Mouse (Mus musculus) hindbrain, embryonic 11.5 days (tissue): ENCODE data around the gene Rnpepl1. TPM values are rescaled to one million over a fixed set of nuclear protein-coding genes. Genes with fewer than 3 reads are reported as not detected.

Experiments used
- ATAC-seq: fragments of 200-750 bp; cut with Nextera tagmentation; 2 replicates; pipeline ENCODE4 v1.8.0; 2017; ENCODE audit warnings: mild to moderate bottlenecking, moderate TSS enrichment, moderate library complexity; ENCODE audit not compliant: low FRiP score
- DNase-seq: peaks from one replicate; pipeline ENCODE4 v3.0.0-alpha.2; 2015; ENCODE audit warnings: low spot score
- H3K27ac ChIP-seq: fragments of 300-500 bp; sonication (generic); 2 replicates; pipeline ENCODE4 v1.5.1; 2014; ENCODE audit warnings: mild to moderate bottlenecking, low read depth, low read length
- H3K27me3 ChIP-seq: fragments of 300-500 bp; sonication (generic); 2 replicates; pipeline ENCODE4 v1.6.1; 2014; ENCODE audit warnings: mild to moderate bottlenecking, low read length, moderate library complexity, mixed read lengths; ENCODE audit not compliant: control insufficient read depth, insufficient read depth
- H3K36me3 ChIP-seq: fragments of 300-500 bp; sonication (generic); 2 replicates; pipeline ENCODE4 v1.6.1; 2014; ENCODE audit warnings: mild to moderate bottlenecking, low read length, moderate library complexity, mixed read lengths; ENCODE audit not compliant: control insufficient read depth, insufficient read depth
- H3K4me1 ChIP-seq: fragments of 300-500 bp; sonication (generic); replicated peaks from 2 replicates; pipeline ENCODE4 v1.6.1; 2014; ENCODE audit warnings: low read length, mixed read lengths; ENCODE audit not compliant: control insufficient read depth, insufficient read depth
- H3K4me2 ChIP-seq: fragments of 300-500 bp; sonication (generic); replicated peaks from 2 replicates; pipeline ENCODE4 v1.6.1; 2014; ENCODE audit warnings: mild to moderate bottlenecking, low read depth, low read length
- H3K4me3 ChIP-seq: fragments of 300-500 bp; sonication (generic); 2 replicates; pipeline ENCODE4 v1.5.1; 2014; ENCODE audit warnings: low read depth, low read length
- H3K9ac ChIP-seq: fragments of 300-500 bp; sonication (generic); 2 replicates; pipeline ENCODE4 v1.6.1; 2014; ENCODE audit warnings: low read depth, low read length
- H3K9me3 ChIP-seq: fragments of 300-500 bp; sonication (generic); 2 replicates; pipeline ENCODE4 v1.6.1; 2016; ENCODE audit warnings: low read length; ENCODE audit not compliant: control insufficient read depth
- WGBS: fragments of 180-500 bp; shearing (Covaris S2); extraction: QIAGEN DNeasy Blood & Tissue Kit; methylation state at CpG from one replicate; pipeline ENCODE4 v1.1.7; 2014; 5-methylcytosine and 5-hydroxymethylcytosine counted together
- polyA plus RNA-seq: library from polyadenylated mRNA; unstranded; fragments of >200 nt; fragmentation: Nextera tagmentation; extraction: Ambion mirVana; gene quantifications from 2 replicates; pipeline ENCODE4 v1.2.1, GENCODE M21; 2014

Rnpepl1 gene
- polyA plus RNA-seq, 1 experiment from 2014 or later = 14.3 TPM

DNA sequence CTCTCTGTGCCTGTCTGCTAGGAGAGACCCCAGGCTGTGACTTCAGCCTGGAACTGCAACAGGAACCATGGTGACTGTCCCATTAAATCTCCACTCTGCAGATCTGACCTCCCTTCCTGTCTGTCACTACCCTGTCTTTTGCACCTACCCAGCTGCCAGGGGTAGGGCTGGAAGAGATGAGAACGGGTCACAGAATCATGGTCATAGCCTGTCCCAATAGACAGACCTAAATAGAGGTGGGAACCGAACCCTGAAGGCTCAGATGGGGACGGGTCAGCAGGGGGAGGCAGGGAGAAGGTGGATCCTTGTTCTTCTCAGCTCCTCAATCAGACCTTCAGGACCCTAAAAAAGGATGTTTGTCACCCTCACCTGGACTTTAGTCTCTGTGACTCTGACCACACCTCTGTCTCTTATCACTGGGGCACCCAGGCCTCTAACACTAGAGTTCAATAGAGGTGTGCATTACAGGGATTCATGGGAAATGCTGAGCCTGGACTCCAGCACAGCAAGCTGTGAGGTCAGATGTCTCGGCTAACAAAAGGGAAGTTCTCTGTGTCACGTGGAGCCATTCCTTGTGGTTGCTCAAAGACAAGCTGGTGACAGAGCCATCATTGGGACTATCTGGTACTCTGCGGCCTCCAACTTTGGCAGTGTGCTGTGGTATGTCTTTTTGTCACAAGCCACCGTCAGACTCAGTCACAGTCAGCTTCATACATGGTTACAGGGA, 10.1 kb downstream of the Rnpepl1 start:
- ATAC-seq (no peak), DNase-seq (no peak)
- Histone ChIP-seq H3K9me3 (no peaks in the 10 kb centered on the region), H3K4me3 (no peak overlapping the region), H3K27me3 (no peaks in the 10 kb centered on the region), H3K4me1 (no peaks in the 10 kb centered on the region), H3K27ac (no peak overlapping the region), H3K9ac (no peak overlapping the region), H3K4me2 (no peak overlapping the region), H3K36me3 (peaks cover 3% of the 10 kb centered on the region; the same call in 1 of the 2 replicates)
- WGBS = 89% methylated on average over 7 of the region's 7 CpGs

- Histone ChIP-seq H3K4me3 (no peak overlapping the region), H3K4me2 (no peak overlapping the region), H3K4me1 (no peaks in the 10 kb centered on the region), H3K27ac (no peak overlapping the region), H3K36me3 (peaks cover 3% of the 10 kb centered on the region; the same call in 1 of the 2 replicates), H3K9me3 (no peaks in the 10 kb centered on the region), H3K27me3 (no peaks in the 10 kb centered on the region), H3K9ac (no peak overlapping the region)
- no peak for DNase-seq
- WGBS = 90% methylated on average over 4 of the region's 4 CpGs
- ATAC-seq = no peak
These were observed 10.9 kb downstream of the Rnpepl1 start for GRCm38 (mm10) chr1:92921496-92921895.

DNA sequence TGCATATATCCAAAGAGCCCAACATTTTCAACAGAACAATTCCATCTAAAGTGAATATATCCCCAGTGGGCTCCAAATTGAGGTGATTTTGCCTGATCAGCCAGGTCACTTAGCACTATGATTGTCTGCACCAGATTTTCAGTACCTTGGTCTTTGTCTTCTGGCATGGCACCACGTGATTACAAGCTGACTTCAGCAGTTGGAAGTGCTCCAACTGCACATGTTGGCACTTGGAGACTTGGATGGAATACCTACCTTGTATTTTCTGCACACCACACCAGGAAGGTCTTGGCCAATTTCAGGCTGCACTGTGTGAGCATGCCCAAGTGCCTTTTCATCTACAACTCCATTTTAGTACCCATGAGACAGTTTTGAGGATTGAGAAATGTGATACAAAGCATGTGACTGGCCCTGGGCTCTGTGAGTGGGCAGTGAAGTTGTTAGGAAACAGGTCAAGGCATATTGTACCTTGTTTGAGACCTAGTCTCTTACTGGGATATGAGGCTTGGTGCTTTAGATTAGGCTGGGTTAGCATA, 19.7 kb downstream of the Rnpepl1 start:
- no peak overlapping the region for H3K27ac ChIP-seq
- H3K4me3 ChIP-seq = no peak overlapping the region
- H3K4me2 ChIP-seq = no peak overlapping the region
- ATAC-seq (no peak), DNase-seq (no peak)
- 29% methylated on average over 1 of the region's 1 CpGs for WGBS
- no peaks in the 10 kb centered on the region for H3K36me3 ChIP-seq
- H3K9me3 ChIP-seq = no peaks in the 10 kb centered on the region
- H3K27me3 ChIP-seq = no peaks in the 10 kb centered on the region
- H3K4me1 ChIP-seq = no peaks in the 10 kb centered on the region
- no peak overlapping the region for H3K9ac ChIP-seq

GRCm38 (mm10) chr1:92933611-92934010, 23.0 kb downstream of the Rnpepl1 start:
- 85% methylated on average over 4 of the region's 4 CpGs for WGBS
- peak overlapping the region; percentile 98 for H3K27ac ChIP-seq
- no peaks in the 10 kb centered on the region for H3K9me3 ChIP-seq
- ATAC-seq (no peak), DNase-seq (no peak)
- no peaks in the 10 kb centered on the region for H3K27me3 ChIP-seq
- peak overlapping the region; percentile 72 for H3K4me2 ChIP-seq
- no peaks in the 10 kb centered on the region for H3K4me1 ChIP-seq
- peak overlapping the region; percentile 72 for H3K4me3 ChIP-seq
- peak overlapping the region; percentile 75 for H3K9ac ChIP-seq
- H3K36me3 ChIP-seq = 0 out of 2 replicates have a peak, but pooled peaks cover under 1% of the 10 kb centered on the region

DNA sequence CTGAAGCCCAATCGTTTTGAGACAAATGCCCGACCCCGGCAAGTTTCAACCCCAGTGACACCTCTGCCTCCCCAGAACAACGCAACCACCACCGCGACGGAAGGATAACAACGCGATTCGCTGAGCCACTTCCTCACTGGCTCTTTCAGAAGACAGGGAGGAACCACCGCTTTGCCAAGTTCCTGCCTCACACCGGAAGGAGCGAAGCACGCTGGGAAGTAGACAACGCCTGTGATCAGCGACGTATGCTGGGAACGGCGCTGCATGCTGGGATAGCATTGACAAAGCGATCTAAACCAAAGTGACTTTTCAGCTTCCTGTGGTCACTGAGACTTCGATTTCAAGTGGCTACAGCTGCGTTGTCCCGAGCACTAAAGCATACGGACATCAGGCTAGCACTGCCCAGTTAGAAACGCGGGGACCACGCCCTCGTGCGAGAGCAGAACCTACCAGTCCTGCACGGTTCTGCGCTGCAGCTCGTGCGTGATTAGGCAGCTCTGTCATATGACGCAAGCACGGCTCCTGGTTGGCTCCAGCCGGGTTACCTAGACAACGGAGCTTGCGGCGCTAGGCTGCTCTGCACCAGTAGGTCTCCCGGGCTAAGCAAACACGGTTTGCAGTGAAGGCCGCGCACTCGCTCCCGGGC, 23.7 kb downstream of the Rnpepl1 start, which contains the start of gene Capn10:
Capn10 (plus strand) TSS at position 195 of the 646 bp plus-strand sequence.
- 0 out of 2 replicates have a peak, but pooled peaks cover 2% of the 10 kb centered on the region for H3K36me3 ChIP-seq
- no peaks in the 10 kb centered on the region for H3K27me3 ChIP-seq
- WGBS = under 1% methylated on average over 45 of the region's 45 CpGs
- H3K4me2 ChIP-seq = peak within 1 kb of the TSS; percentile 72
- peak within 1 kb of the TSS; percentile 75 for H3K9ac ChIP-seq
- peak within 1 kb of the TSS; percentile 98 for H3K27ac ChIP-seq
- ATAC-seq (peak; percentile 100), DNase-seq (peak; percentile 95)
- H3K9me3 ChIP-seq = no peaks in the 10 kb centered on the region
- H3K4me1 ChIP-seq = no peaks in the 10 kb centered on the region
- peak within 1 kb of the TSS; percentile 72 for H3K4me3 ChIP-seq

GRCm38 (mm10) chr1:92935054-92935962, 24.7 kb downstream of the Rnpepl1 start:
- peak; percentile 26 for DNase-seq
- peak overlapping the region; percentile 75 for H3K9ac ChIP-seq
- H3K4me1 ChIP-seq = no peaks in the 10 kb centered on the region
- H3K36me3 ChIP-seq = 0 out of 2 replicates have a peak, but pooled peaks cover 2% of the 10 kb centered on the region
- WGBS = 22% methylated on average over 10 of the region's 10 CpGs
- no peaks in the 10 kb centered on the region for H3K27me3 ChIP-seq
- no peak for ATAC-seq
- H3K4me3 ChIP-seq = peak overlapping the region; percentile 72
- peak overlapping the region; percentile 98 for H3K27ac ChIP-seq
- peak overlapping the region; percentile 72 for H3K4me2 ChIP-seq
- H3K9me3 ChIP-seq = no peaks in the 10 kb centered on the region

- Histone ChIP-seq H3K27ac (no peak overlapping the region), H3K4me1 (no peaks in the 10 kb centered on the region), H3K4me3 (peak overlapping the region; percentile 72), H3K4me2 (peak overlapping the region; percentile 72), H3K9me3 (no peaks in the 10 kb centered on the region), H3K27me3 (no peaks in the 10 kb centered on the region), H3K9ac (no peak overlapping the region), H3K36me3 (0 out of 2 replicates have a peak, but pooled peaks cover 2% of the 10 kb centered on the region)
- ATAC-seq = no peak
- WGBS = 61% methylated on average over 2 of the region's 2 CpGs
- no peak for DNase-seq
These were observed 25.4 kb downstream of the Rnpepl1 start for GRCm38 (mm10) chr1:92935977-92936376.

DNA sequence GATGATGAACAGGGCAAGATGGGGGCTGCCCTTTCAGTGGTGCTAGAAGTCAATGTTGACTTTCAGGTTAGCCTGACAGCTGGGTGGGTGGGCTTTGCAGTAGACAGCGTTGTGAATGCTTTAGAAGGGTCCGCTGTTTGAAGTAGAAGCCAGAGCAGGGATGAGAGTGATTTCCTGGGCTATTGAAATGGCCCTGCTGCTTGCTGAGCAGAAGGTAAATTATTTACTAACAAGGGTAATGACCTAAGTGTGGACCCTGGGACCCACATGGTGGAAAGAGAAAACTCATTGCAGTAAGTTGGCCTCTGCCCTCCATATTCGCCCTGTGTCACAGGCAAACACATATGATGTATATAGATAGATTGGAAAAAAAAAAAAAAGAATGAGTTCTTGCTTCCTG, 25.9 kb downstream of the Rnpepl1 start:
- Histone ChIP-seq H3K4me2 (no peak overlapping the region; the same call in 1 of the 2 replicates), H3K36me3 (0 out of 2 replicates have a peak, but pooled peaks cover 4% of the 10 kb centered on the region), H3K27ac (no peak overlapping the region), H3K4me1 (no peaks in the 10 kb centered on the region), H3K9ac (no peak overlapping the region), H3K9me3 (no peaks in the 10 kb centered on the region), H3K4me3 (no peak overlapping the region), H3K27me3 (no peaks in the 10 kb centered on the region)
- WGBS = 75% methylated on average over 3 of the region's 3 CpGs
- DNase-seq (no peak), ATAC-seq (no peak)
